Mouse (Mus musculus) MEL (cell line): ENCODE data around the gene Krt86. TPM values are rescaled to one million over a fixed set of nuclear protein-coding genes. Genes with fewer than 3 reads are reported as not detected.

Source experiments
- DNase-seq: peaks from one replicate; pipeline ENCODE4 v3.0.0; 2011; ENCODE audit warnings: low read depth, low spot score
- H3K27ac ChIP-seq: 2 replicates; pipeline ENCODE4 v1.5.1; 2012; ENCODE audit warnings: low read depth, mild to moderate bottlenecking, control low read depth, low read length, moderate library complexity; ENCODE audit not compliant: control insufficient read depth
- H3K27me3 ChIP-seq, 2 experiments: fragments of 150-350 bp in 1 of 2; sonication (generic) in 1 of 2; 2 replicates each; pipeline ENCODE4 v1.6.1; 2012; ENCODE audit warnings: low read length in 2 of 2, mild to moderate bottlenecking in 2 of 2, improper control_type of control experiment in 1 of 2, moderate library complexity in 1 of 2; ENCODE audit not compliant: insufficient read depth in 2 of 2, control insufficient read depth in 1 of 2
- H3K36me3 ChIP-seq, 2 experiments: 2 replicates each; pipeline ENCODE4 v1.6.1; 2012 to 2014; ENCODE audit warnings: low read length in 2 of 2, improper control_type of control experiment in 1 of 2, inconsistent platforms in 1 of 2, mild to moderate bottlenecking in 1 of 2; ENCODE audit not compliant: insufficient read depth in 2 of 2, control insufficient read depth in 1 of 2
- H3K4me1 ChIP-seq, 2 experiments: fragments of 150-350 bp in 1 of 2; sonication (generic) in 1 of 2; 2 replicates each; pipeline ENCODE4 v1.6.1; 2012; ENCODE audit warnings: low read length in 2 of 2, improper control_type of control experiment in 1 of 2, mild to moderate bottlenecking in 1 of 2; ENCODE audit not compliant: insufficient read depth in 2 of 2, control insufficient read depth in 1 of 2
- H3K4me3 ChIP-seq, 2 experiments: fragments of 150-350 bp in 1 of 2; sonication (generic) in 1 of 2; 2 replicates each; pipeline ENCODE4 v1.5.1; 2012; ENCODE audit warnings: low read depth in 2 of 2, low read length in 2 of 2, mild to moderate bottlenecking in 2 of 2, moderate library complexity in 2 of 2, control low read depth in 1 of 2, improper control_type of control experiment in 1 of 2; ENCODE audit not compliant: control insufficient read depth in 1 of 2, insufficient read depth in 1 of 2
- H3K79me2 ChIP-seq: 2 replicates; pipeline ENCODE4 v1.6.1; 2012; ENCODE audit warnings: mild to moderate bottlenecking, low read length, moderate library complexity; ENCODE audit not compliant: control insufficient read depth, poor library complexity, insufficient read depth
- H3K9ac ChIP-seq: 2 replicates; pipeline ENCODE4 v1.6.1; 2012; ENCODE audit warnings: low read depth, mild to moderate bottlenecking, control low read depth, low read length, moderate library complexity; ENCODE audit not compliant: control insufficient read depth, poor library complexity, severe bottlenecking
- H3K9me3 ChIP-seq: fragments of 150-350 bp; sonication (generic); replicated peaks from 2 replicates; pipeline ENCODE4 v1.6.1; 2012; ENCODE audit warnings: mild to moderate bottlenecking, low read length, improper control_type of control experiment, moderate library complexity; ENCODE audit not compliant: insufficient read depth
- CHD2 ChIP-seq: IDR thresholded peaks from 2 replicates; pipeline ENCODE4 v1.6.1; 2011; ENCODE audit warnings: low read length, improper control_type of control experiment
- CTCF ChIP-seq, 3 experiments: IDR thresholded peaks in 2 of 3; conservative IDR thresholded peaks in 1 of 3; 2 replicates each; pipeline ENCODE4 v1.5.1; 2011 to 2012; ENCODE audit warnings: low read length in 3 of 3, low read depth in 2 of 3, mild to moderate bottlenecking in 2 of 3, improper control_type of control experiment in 1 of 3, inconsistent platforms in 1 of 3, mixed read lengths in 1 of 3, moderate library complexity in 1 of 3; ENCODE audit not compliant: control insufficient read depth in 1 of 3, insufficient read depth in 1 of 3, poor library complexity in 1 of 3, severe bottlenecking in 1 of 3
- E2F4 ChIP-seq: IDR thresholded peaks from 2 replicates; pipeline ENCODE4 v1.6.1; 2011; ENCODE audit warnings: low read depth, low read length, improper control_type of control experiment, borderline replicate concordance
- ELF1 ChIP-seq: IDR thresholded peaks from 2 replicates; pipeline ENCODE4 v1.6.1; 2014; ENCODE audit warnings: low read depth, mild to moderate bottlenecking, inconsistent platforms, low read length, improper control_type of control experiment, moderate library complexity
- EP300 ChIP-seq, 2 experiments: IDR thresholded peaks; 2 replicates each; pipeline ENCODE4 v1.6.1; 2011; ENCODE audit warnings: improper control_type of control experiment in 2 of 2, low read length in 2 of 2, low read depth in 1 of 2, mild to moderate bottlenecking in 1 of 2
- ETS1 ChIP-seq: IDR thresholded peaks from 2 replicates; pipeline ENCODE4 v1.6.1; 2012; ENCODE audit warnings: low read depth, mild to moderate bottlenecking, inconsistent platforms, low read length, improper control_type of control experiment, moderate library complexity
- GABPA ChIP-seq: IDR thresholded peaks from 2 replicates; pipeline ENCODE4 v1.6.1; 2012; ENCODE audit warnings: low read depth, mild to moderate bottlenecking, inconsistent platforms, low read length, improper control_type of control experiment, moderate library complexity
- GATA1 ChIP-seq: IDR thresholded peaks from 2 replicates; pipeline ENCODE4 v1.6.1; 2011; ENCODE audit warnings: low read depth, low read length, improper control_type of control experiment
- JUND ChIP-seq: IDR thresholded peaks from 2 replicates; pipeline ENCODE4 v1.6.1; 2011; ENCODE audit warnings: low read depth, mild to moderate bottlenecking, improper control_type of control experiment, low read length
- KAT2A ChIP-seq: conservative IDR thresholded peaks from 2 replicates; pipeline ENCODE4 v1.6.1; 2012; ENCODE audit warnings: low read depth, low read length, improper control_type of control experiment, inconsistent platforms
- MAX ChIP-seq: IDR thresholded peaks from 2 replicates; pipeline ENCODE4 v1.6.1; 2011; ENCODE audit warnings: low read length, improper control_type of control experiment
- MEF2A ChIP-seq: IDR thresholded peaks from 2 replicates; pipeline ENCODE4 v1.6.1; 2014; ENCODE audit warnings: low read depth, mild to moderate bottlenecking, inconsistent platforms, low read length, improper control_type of control experiment; ENCODE audit not compliant: poor library complexity, insufficient replicate concordance, severe bottlenecking; ENCODE audit errors: extremely low read depth
- MXI1 ChIP-seq: IDR thresholded peaks from 2 replicates; pipeline ENCODE4 v1.6.1; 2011; ENCODE audit warnings: mild to moderate bottlenecking, low read depth, low read length, improper control_type of control experiment
- MYB ChIP-seq: IDR thresholded peaks from 2 replicates; pipeline ENCODE4 v1.6.1; 2011; ENCODE audit warnings: mild to moderate bottlenecking, low read depth, low read length, improper control_type of control experiment
- MYC ChIP-seq: IDR thresholded peaks from 2 replicates; pipeline ENCODE4 v1.6.1; 2011; ENCODE audit warnings: low read depth, mild to moderate bottlenecking, low read length, improper control_type of control experiment, moderate library complexity
- NELFE ChIP-seq: IDR thresholded peaks from 2 replicates; pipeline ENCODE4 v1.6.1; 2011; ENCODE audit warnings: low read depth, low read length, improper control_type of control experiment
- NRF1 ChIP-seq: IDR thresholded peaks from 2 replicates; pipeline ENCODE4 v1.6.1; 2014; ENCODE audit warnings: low read depth, mild to moderate bottlenecking, inconsistent platforms, low read length, improper control_type of control experiment, moderate library complexity; ENCODE audit not compliant: poor library complexity, insufficient read depth, severe bottlenecking
- POLR2AphosphoS2 ChIP-seq: IDR thresholded peaks from 2 replicates; pipeline ENCODE4 v1.6.1; 2011; ENCODE audit warnings: low read length, improper control_type of control experiment
- RCOR1 ChIP-seq: IDR thresholded peaks from 2 replicates; pipeline ENCODE4 v1.6.1; 2012; ENCODE audit warnings: low read depth, mild to moderate bottlenecking, inconsistent platforms, low read length, improper control_type of control experiment
- SIN3A ChIP-seq: IDR thresholded peaks from 2 replicates; pipeline ENCODE4 v1.6.1; 2012; ENCODE audit warnings: low read length, improper control_type of control experiment, inconsistent platforms
- TAL1 ChIP-seq: IDR thresholded peaks from 2 replicates; pipeline ENCODE4 v1.6.1; 2012; ENCODE audit warnings: mild to moderate bottlenecking, inconsistent platforms, low read length, moderate library complexity, mixed read lengths
- TBP ChIP-seq: IDR thresholded peaks from 2 replicates; pipeline ENCODE4 v1.8.0; 2011; ENCODE audit warnings: low read depth, low read length, improper control_type of control experiment
- TCF12 ChIP-seq: IDR thresholded peaks from 2 replicates; pipeline ENCODE4 v1.6.1; 2014; ENCODE audit warnings: low read depth, mild to moderate bottlenecking, inconsistent platforms, low read length, improper control_type of control experiment, moderate library complexity
- UBTF ChIP-seq: IDR thresholded peaks from 2 replicates; pipeline ENCODE4 v1.6.1; 2012; ENCODE audit warnings: low read depth, mild to moderate bottlenecking, inconsistent platforms, low read length, improper control_type of control experiment, moderate library complexity, borderline replicate concordance; ENCODE audit not compliant: insufficient read depth
- USF2 ChIP-seq, 2 experiments: IDR thresholded peaks; 2 replicates each; pipeline ENCODE4 v1.6.1; 2011 to 2012; ENCODE audit warnings: improper control_type of control experiment in 2 of 2, low read length in 2 of 2, borderline replicate concordance in 1 of 2, inconsistent platforms in 1 of 2, low read depth in 1 of 2, mild to moderate bottlenecking in 1 of 2; ENCODE audit not compliant: insufficient read depth in 1 of 2
- ZC3H11A ChIP-seq: IDR thresholded peaks from 2 replicates; pipeline ENCODE4 v1.6.1; 2012; ENCODE audit warnings: low read depth, mild to moderate bottlenecking, inconsistent platforms, low read length, improper control_type of control experiment
- ZMIZ1 ChIP-seq: IDR thresholded peaks from 2 replicates; pipeline ENCODE4 v1.6.1; 2012; ENCODE audit warnings: low read depth, mild to moderate bottlenecking, inconsistent platforms, low read length, improper control_type of control experiment, moderate library complexity
- ZNF384 ChIP-seq: IDR thresholded peaks from 2 replicates; pipeline ENCODE4 v1.6.1; 2012; ENCODE audit warnings: low read depth, mild to moderate bottlenecking, inconsistent platforms, low read length, improper control_type of control experiment
- polyA plus RNA-seq, 2 experiments: library from polyadenylated mRNA; stranded (reverse) in 1 of 2; unstranded in 1 of 2; fragments of >175 nt in 1 of 2; fragments of >200 nt in 1 of 2; gene quantifications; 2 replicates each; pipeline versions ENCODE4 v1.2.1 to v1.2.4; 2012; ENCODE audit warnings: low replicate concordance in 2 of 2, low read depth in 1 of 2; ENCODE audit not compliant: insufficient read length in 2 of 2, insufficient read depth in 1 of 2, missing spikeins in 1 of 2
- total RNA-seq: library from RNA; depleted of rRNA; stranded (reverse); fragments of 300-350 nt; gene quantifications from 2 replicates; pipeline ENCODE4 v1.2.3, GENCODE M21; 2012

Gene Krt86
- total and polyA plus RNA-seq, 3 experiments: not detected

GRCm38 (mm10) chr15:101446572-101446971 is 26.7 kb upstream of the Krt86 start:
- Histone ChIP-seq H3K9ac (peak overlapping the region; percentile 15; the same call in 1 of the 2 replicates), H3K79me2 (no peaks in the 10 kb centered on the region), H3K27ac (peak overlapping the region; percentile 30), H3K4me1 (peaks cover 0 to 10% of the 10 kb centered on the region in 2 experiments; a peak in 3 of 4 replicates), H3K4me3 (peak overlapping the region in 1 of 2 experiments; percentile 15; a peak in 1 of 4 replicates), H3K36me3 (peaks cover 0 to 10% of the 10 kb centered on the region in 2 experiments; a peak in 2 of 4 replicates), H3K27me3 (no peaks in the 10 kb centered on the region), H3K9me3 (no peaks in the 10 kb centered on the region)
- TF ChIP-seq TAL1 (peak; percentile 19; the same call in 1 of the 2 replicates), MAX (no peak), RCOR1 (peak; percentile 45; the same call in 1 of the 2 replicates), TBP (peak; percentile 25; the same call in 1 of the 2 replicates), ZNF384 (no peak), MEF2A (no peak), JUND (no peak), ZC3H11A (no peak), SIN3A (peak; percentile 23; the same call in 1 of the 2 replicates), KAT2A (no peak), E2F4 (no peak), GATA1 (peak; percentile 66), MYB (no peak), POLR2AphosphoS2 (no peak), USF2 (IDR thresholded peaks at IDR 0.05; ENCODE audit: borderline replicate concordance in 1 of 2, insufficient read depth in 1 of 2, low read depth in 1 of 2, low read length in 2 of 2) (no peak), ELF1 (peak; percentile 86), UBTF (no peak), TCF12 (peak; percentile 64), NRF1 (no peak), NELFE (no peak), MXI1 (peak; percentile 26; the same call in 1 of the 2 replicates), GABPA (no peak), EP300 (IDR thresholded peaks at IDR 0.05; ENCODE audit: low read depth in 1 of 2, low read length in 2 of 2) (peak; percentile 45 to 60), ZMIZ1 (no peak), CHD2 (no peak), CTCF (IDR thresholded peaks at IDR 0.05 in 2 of 3, conservative IDR thresholded peaks at IDR 0.05 in 1 of 3; ENCODE audit: control insufficient read depth in 1 of 3, insufficient read depth in 1 of 3, low read depth in 2 of 3, low read length in 3 of 3, poor library complexity in 1 of 3, severe bottlenecking in 1 of 3) (no peak), ETS1 (no peak; the same call in 1 of the 2 replicates), MYC (0 out of 2 replicates have a peak, but pooled peaks have one; percentile 55)
- DNase-seq: peak; percentile 88
